Mouse (Mus musculus): ENCODE data around the gene Osbpl6. TPM values are rescaled to one million over a fixed set of nuclear protein-coding genes. Genes with fewer than 3 reads are reported as not detected.
"Not testable (repeated sequence)": the region's sequence is repeated elsewhere in the genome, so short reads cannot be mapped to it uniquely, and the experiment has no call there.

The Osbpl6 gene
- polyA plus RNA-seq, 1 experiment from 2014 or later = 9.9 TPM

DNA sequence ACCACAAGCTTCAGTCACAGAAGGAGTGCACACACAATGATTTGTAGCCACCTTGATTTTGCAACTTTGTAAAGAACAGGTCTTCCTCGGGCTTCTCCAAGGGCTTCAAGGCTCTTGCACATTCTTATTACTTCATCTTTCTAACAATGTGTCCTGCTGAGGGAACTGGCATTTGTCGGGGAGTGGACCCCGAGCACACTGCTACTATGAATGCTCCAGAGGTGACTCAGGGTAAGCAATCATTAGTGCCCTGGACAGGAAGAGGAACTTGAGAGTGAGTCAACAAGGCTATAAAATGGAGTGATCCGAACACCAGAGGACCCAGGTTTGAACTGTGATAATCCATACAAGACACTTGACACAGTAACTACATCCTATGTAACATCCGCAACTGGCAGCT, 213.9 kb downstream of the Osbpl6 start:
- Histone ChIP-seq H3K4me1 (ENCODE audit: control insufficient read depth, insufficient read depth, low read length) (no peaks in the 10 kb centered on the region), H3K4me2 (ENCODE audit: low read depth, low read length) (no peak overlapping the region), H3K9ac (ENCODE audit: low read length) (no peak overlapping the region), H3K9me3 (replicated peaks; ENCODE audit: control insufficient read depth, low read length) (no peaks in the 10 kb centered on the region), H3K27ac (ENCODE audit: low read length) (no peak overlapping the region), H3K4me3 (replicated peaks; ENCODE audit: low read length) (no peak overlapping the region), H3K36me3 (ENCODE audit: control insufficient read depth, insufficient read depth, low read length) (no peaks in the 10 kb centered on the region), H3K27me3 (ENCODE audit: control insufficient read depth, insufficient read depth, low read length) (no peaks in the 10 kb centered on the region)
- WGBS = 79% methylated on average over 5 of the region's 5 CpGs
- no peak for ATAC-seq (ENCODE audit: insufficient read depth, low FRiP score)

DNA sequence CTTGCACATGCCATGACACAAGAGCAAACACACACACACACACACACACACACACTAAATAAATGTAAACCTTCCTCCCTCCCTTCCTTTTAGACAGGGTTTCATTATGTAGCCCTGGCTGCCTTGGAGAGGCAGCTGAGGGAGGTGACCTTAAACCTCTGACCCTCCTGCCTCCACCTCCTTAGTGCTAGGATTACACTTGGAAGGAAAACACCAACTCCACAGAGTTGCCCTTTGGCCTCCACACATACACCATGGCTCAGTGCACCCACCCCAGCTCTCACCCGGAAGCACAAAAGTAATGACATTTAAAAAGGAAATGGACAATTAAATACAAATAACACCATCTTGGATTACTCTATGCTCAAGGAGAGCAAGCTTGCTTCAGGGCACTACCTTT, 215.4 kb downstream of the Osbpl6 start:
- 54% methylated on average over 1 of the region's 1 CpGs for WGBS
- Histone ChIP-seq H3K4me1 (ENCODE audit: control insufficient read depth, insufficient read depth, low read length) (no peaks in the 10 kb centered on the region), H3K9ac (ENCODE audit: low read length) (no peak overlapping the region), H3K27me3 (ENCODE audit: control insufficient read depth, insufficient read depth, low read length) (no peaks in the 10 kb centered on the region), H3K4me2 (ENCODE audit: low read depth, low read length) (no peak overlapping the region), H3K36me3 (ENCODE audit: control insufficient read depth, insufficient read depth, low read length) (peaks cover 5% of the 10 kb centered on the region; the same call in 1 of the 2 replicates), H3K9me3 (replicated peaks; ENCODE audit: control insufficient read depth, low read length) (0 out of 2 replicates have a peak, but pooled peaks cover 9% of the 10 kb centered on the region), H3K4me3 (replicated peaks; ENCODE audit: low read length) (no peak overlapping the region), H3K27ac (ENCODE audit: low read length) (no peak overlapping the region)
- ATAC-seq (ENCODE audit: insufficient read depth, low FRiP score) = no peak

DNA sequence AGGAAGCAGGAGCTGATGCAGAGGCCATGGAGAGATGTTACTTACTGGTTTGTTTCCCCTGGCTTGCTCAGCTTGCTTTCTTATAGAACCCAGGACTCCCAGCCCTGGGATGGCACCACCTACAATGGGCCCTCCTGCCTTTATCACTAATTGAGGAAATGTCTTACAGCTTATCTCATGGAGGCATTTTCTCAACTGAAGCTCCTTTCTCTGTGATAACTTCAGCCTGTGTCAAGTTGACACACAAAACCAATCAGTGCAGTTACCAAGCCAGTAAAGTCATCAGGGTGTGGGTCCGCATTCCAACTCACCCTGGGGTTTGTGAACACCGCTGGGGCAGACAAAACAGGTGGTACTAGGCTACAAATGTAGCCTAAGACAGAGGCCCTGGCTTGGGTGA, 216.0 kb downstream of the Osbpl6 start:
- ATAC-seq (ENCODE audit: insufficient read depth, low FRiP score); H3K9ac ChIP-seq (ENCODE audit: low read length); H3K4me3 ChIP-seq (replicated peaks; ENCODE audit: low read length); H3K36me3 ChIP-seq (ENCODE audit: control insufficient read depth, insufficient read depth, low read length); H3K9me3 ChIP-seq (replicated peaks; ENCODE audit: control insufficient read depth, low read length); H3K4me1 ChIP-seq (ENCODE audit: control insufficient read depth, insufficient read depth, low read length); H3K4me2 ChIP-seq (ENCODE audit: low read depth, low read length); H3K27me3 ChIP-seq (ENCODE audit: control insufficient read depth, insufficient read depth, low read length); H3K27ac ChIP-seq (ENCODE audit: low read length): not testable (repeated sequence)
- WGBS = 88% methylated on average over 2 of the region's 2 CpGs

DNA sequence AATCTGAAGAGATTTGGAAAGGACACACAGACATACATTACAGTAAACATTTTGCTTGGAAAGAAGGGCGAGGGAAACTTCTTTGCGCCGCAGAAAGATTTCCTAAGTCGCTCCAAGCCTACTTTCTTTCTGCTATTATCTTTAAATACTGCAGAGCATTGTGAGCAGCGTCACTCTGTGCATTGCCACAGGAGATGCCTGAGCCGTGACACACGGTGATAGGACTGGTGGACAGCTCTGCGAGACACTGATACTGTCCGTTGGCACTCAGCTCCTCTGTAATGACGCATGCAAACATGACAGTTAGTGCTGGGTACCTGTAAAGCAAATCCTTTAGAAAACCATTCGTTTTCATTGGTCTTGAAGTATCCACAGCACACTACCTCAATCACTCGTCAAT, 224.0 kb downstream of the Osbpl6 start:
- Histone ChIP-seq H3K27ac (ENCODE audit: low read length) (no peak overlapping the region), H3K4me3 (replicated peaks; ENCODE audit: low read length) (no peak overlapping the region), H3K4me2 (ENCODE audit: low read depth, low read length) (no peak overlapping the region), H3K9me3 (replicated peaks; ENCODE audit: control insufficient read depth, low read length) (0 out of 2 replicates have a peak, but pooled peaks cover 10% of the 10 kb centered on the region), H3K27me3 (ENCODE audit: control insufficient read depth, insufficient read depth, low read length) (no peaks in the 10 kb centered on the region), H3K9ac (ENCODE audit: low read length) (no peak overlapping the region), H3K36me3 (ENCODE audit: control insufficient read depth, insufficient read depth, low read length) (peaks cover 40% of the 10 kb centered on the region), H3K4me1 (ENCODE audit: control insufficient read depth, insufficient read depth, low read length) (no peaks in the 10 kb centered on the region)
- ATAC-seq (ENCODE audit: insufficient read depth, low FRiP score) = no peak
- 88% methylated on average over 12 of the region's 12 CpGs for WGBS

DNA sequence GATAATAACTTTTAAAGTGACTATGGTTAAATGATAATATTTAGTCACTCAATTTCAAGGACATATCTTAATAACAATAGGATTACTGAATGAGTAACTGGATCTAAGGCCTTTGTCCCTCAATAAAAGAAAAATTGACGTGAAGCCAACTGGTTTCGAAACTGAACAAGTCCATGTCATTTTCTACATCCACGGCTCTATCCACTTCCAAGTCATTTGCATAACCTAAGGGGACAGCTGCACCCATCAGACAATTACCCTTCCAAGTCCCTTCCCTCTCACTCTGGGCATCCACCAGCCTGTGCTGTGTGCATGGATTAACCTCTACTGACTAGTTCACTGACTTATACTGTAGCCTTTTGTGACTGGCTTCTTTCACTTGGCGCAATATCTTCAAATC, 225.3 kb downstream of the Osbpl6 start:
- Histone ChIP-seq H3K27ac (ENCODE audit: low read length) (no peak overlapping the region), H3K4me1 (ENCODE audit: control insufficient read depth, insufficient read depth, low read length) (no peaks in the 10 kb centered on the region), H3K4me3 (replicated peaks; ENCODE audit: low read length) (no peak overlapping the region), H3K4me2 (ENCODE audit: low read depth, low read length) (no peak overlapping the region), H3K9ac (ENCODE audit: low read length) (no peak overlapping the region), H3K36me3 (ENCODE audit: control insufficient read depth, insufficient read depth, low read length) (peaks cover 43% of the 10 kb centered on the region), H3K27me3 (ENCODE audit: control insufficient read depth, insufficient read depth, low read length) (no peaks in the 10 kb centered on the region), H3K9me3 (replicated peaks; ENCODE audit: control insufficient read depth, low read length) (0 out of 2 replicates have a peak, but pooled peaks cover 2% of the 10 kb centered on the region)
- 93% methylated on average over 4 of the region's 4 CpGs for WGBS
- ATAC-seq (ENCODE audit: insufficient read depth, low FRiP score) = no peak

DNA sequence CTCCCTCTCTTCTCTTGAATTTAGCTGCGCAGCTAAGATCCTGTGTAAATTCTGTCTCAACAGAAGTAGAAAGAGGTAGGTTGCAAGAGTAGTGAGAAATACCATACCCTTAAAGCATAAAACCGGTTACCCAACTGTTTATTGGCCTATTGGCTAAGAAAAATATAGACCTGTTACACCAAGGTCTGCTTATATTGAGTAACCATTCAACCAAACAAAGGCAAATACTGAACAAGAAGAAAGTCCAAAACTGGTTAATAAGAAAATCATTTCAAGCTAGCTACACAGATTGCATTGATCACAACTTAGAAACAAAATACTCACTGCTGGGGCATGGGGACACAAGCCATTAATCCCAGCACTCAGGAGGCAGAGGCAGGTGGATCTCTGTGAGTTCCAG, 233.3 kb downstream of the Osbpl6 start:
- Histone ChIP-seq H3K4me1 (ENCODE audit: control insufficient read depth, insufficient read depth, low read length) (no peaks in the 10 kb centered on the region), H3K27ac (ENCODE audit: low read length) (no peak overlapping the region), H3K9me3 (replicated peaks; ENCODE audit: control insufficient read depth, low read length) (no peaks in the 10 kb centered on the region), H3K4me3 (replicated peaks; ENCODE audit: low read length) (no peak overlapping the region), H3K9ac (ENCODE audit: low read length) (no peak overlapping the region), H3K27me3 (ENCODE audit: control insufficient read depth, insufficient read depth, low read length) (no peaks in the 10 kb centered on the region), H3K4me2 (ENCODE audit: low read depth, low read length) (no peak overlapping the region), H3K36me3 (ENCODE audit: control insufficient read depth, insufficient read depth, low read length) (peaks cover 21% of the 10 kb centered on the region)
- 97% methylated on average over 2 of the region's 2 CpGs for WGBS
- ATAC-seq (ENCODE audit: insufficient read depth, low FRiP score) = no peak

DNA sequence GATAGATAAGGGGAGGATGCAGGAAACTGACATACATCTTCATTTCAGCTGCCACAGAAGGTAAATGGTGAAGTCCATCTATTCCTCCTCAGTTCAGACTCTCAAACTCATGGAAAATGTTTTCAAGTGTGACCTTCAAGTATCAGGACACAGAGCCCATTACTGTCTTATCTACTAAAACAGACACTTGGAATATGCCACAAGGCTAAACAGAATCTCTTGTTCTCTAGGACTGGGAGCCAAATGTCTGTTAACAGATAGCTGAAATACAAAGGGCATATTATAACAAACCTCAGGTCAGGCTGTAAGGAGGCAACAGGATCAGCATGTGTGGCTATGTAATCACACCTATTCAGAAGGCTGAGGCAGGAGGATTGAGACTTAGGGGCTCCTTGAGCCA, 237.5 kb downstream of the Osbpl6 start:
- peaks cover 10% of the 10 kb centered on the region for H3K36me3 ChIP-seq (ENCODE audit: control insufficient read depth, insufficient read depth, low read length)

DNA sequence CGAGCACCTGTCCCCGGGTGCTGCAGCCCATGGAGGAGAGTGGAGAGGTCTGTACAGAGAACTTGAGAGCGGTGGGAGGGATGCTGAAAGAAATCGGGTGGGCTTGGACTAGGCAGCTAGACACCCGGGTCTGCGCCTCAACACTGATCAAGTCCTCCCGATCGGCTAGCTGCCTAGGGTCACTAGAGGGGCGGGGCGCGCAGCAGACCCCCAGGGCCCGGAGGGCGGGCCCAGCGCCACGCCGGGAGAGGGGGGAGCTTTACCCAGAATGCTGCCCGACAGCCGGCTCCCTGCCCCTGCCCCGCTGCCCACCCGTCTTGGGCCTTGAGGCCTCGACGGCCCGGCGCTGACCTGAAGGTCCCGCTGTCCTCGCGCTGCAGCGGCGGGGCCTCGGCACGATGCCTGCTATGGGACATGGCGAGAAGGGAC, 241.1 kb downstream of the Osbpl6 start:
- Histone ChIP-seq H3K27me3 (ENCODE audit: control insufficient read depth, insufficient read depth, low read length) (no peaks in the 10 kb centered on the region), H3K4me1 (ENCODE audit: control insufficient read depth, insufficient read depth, low read length) (peaks cover 15% of the 10 kb centered on the region), H3K27ac (ENCODE audit: low read length) (peak overlapping the region; percentile 87), H3K4me3 (replicated peaks; ENCODE audit: low read length) (peak overlapping the region; percentile 87), H3K9me3 (replicated peaks; ENCODE audit: control insufficient read depth, low read length) (no peaks in the 10 kb centered on the region), H3K4me2 (ENCODE audit: low read depth, low read length) (peak overlapping the region; percentile 91), H3K36me3 (ENCODE audit: control insufficient read depth, insufficient read depth, low read length) (peaks cover 1% of the 10 kb centered on the region; the same call in 1 of the 2 replicates), H3K9ac (ENCODE audit: low read length) (peak overlapping the region; percentile 93)
- WGBS = 1% methylated on average over 32 of the region's 32 CpGs
- ATAC-seq (ENCODE audit: insufficient read depth, low FRiP score) = peak; percentile 35; the same call in 1 of the 2 replicates

More for the DNA sequence above, 237.5 kb downstream of the Osbpl6 start:
- no peak for ATAC-seq (ENCODE audit: insufficient read depth, low FRiP score)
- Histone ChIP-seq H3K9ac (ENCODE audit: low read length) (no peak overlapping the region), H3K27ac (ENCODE audit: low read length) (no peak overlapping the region), H3K4me3 (replicated peaks; ENCODE audit: low read length) (no peak overlapping the region), H3K4me1 (ENCODE audit: control insufficient read depth, insufficient read depth, low read length) (peaks cover 13% of the 10 kb centered on the region), H3K27me3 (ENCODE audit: control insufficient read depth, insufficient read depth, low read length) (no peaks in the 10 kb centered on the region), H3K4me2 (ENCODE audit: low read depth, low read length) (no peak overlapping the region), H3K9me3 (replicated peaks; ENCODE audit: control insufficient read depth, low read length) (no peaks in the 10 kb centered on the region)

DNA sequence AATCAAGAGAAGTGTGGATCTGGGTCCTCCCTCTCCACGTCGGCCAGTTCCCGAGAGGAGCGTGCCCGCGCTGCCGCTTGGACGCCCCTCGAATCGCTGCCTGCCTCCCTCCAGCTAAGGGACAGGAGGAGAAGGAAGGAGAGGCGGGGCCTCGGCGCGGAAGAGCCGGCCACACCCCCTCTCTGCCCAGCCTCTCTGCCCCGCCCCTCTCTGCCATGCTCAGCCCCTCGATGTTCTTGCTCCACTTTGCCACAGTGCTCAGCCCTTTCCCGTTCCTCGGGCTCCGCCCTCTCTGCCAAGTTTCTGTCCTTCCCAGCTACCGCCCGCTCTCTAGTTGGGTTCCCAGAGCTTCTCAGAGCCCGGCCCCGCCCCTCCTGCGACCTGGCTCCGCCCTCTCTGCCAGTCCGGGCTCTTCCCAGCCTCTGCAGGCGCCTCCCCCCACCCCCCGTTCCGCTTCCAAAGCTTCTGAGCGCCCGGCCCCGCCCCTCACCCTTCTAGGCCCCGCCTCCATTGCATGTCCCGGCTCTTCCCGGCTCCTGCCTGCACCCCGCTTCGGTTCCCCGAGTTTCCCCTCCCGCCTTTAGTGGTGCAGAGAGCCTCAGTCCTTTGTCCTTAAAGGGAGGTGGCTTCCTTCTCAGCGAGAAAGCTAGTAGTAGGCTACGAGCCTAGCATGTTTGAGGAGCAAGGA, 241.7 kb downstream of the Osbpl6 start, which contains the start of the genes Prkra and Pjvk:
Prkra (minus strand) TSS at position 133 of the 688 bp plus-strand sequence.
Pjvk (plus strand) TSS at position 594 of the 688 bp plus-strand sequence.
- H3K27ac ChIP-seq (ENCODE audit: low read length) = peak within 1 kb of the TSS; percentile 87
- no peaks in the 10 kb centered on the region for H3K9me3 ChIP-seq (replicated peaks; ENCODE audit: control insufficient read depth, low read length)
- peak within 1 kb of the TSS; percentile 87 for H3K4me3 ChIP-seq (replicated peaks; ENCODE audit: low read length)
- peak within 1 kb of the TSS; percentile 91 for H3K4me2 ChIP-seq (ENCODE audit: low read depth, low read length)
- ATAC-seq (ENCODE audit: insufficient read depth, low FRiP score) = peak; percentile 98
- no peaks in the 10 kb centered on the region for H3K27me3 ChIP-seq (ENCODE audit: control insufficient read depth, insufficient read depth, low read length)
- under 1% methylated on average over 41 of the region's 42 CpGs for WGBS
- H3K36me3 ChIP-seq (ENCODE audit: control insufficient read depth, insufficient read depth, low read length) = no peaks in the 10 kb centered on the region
- peak within 1 kb of the TSS; percentile 93 for H3K9ac ChIP-seq (ENCODE audit: low read length)
- H3K4me1 ChIP-seq (ENCODE audit: control insufficient read depth, insufficient read depth, low read length) = peaks cover 15% of the 10 kb centered on the region
